Mouse (Mus musculus) heart, embryonic 11.5 days (tissue): ENCODE data around the gene Casp7. TPM values are rescaled to one million over a fixed set of nuclear protein-coding genes. Genes with fewer than 3 reads are reported as not detected.

Experiments used
- ATAC-seq: fragments of 200-750 bp; cut with Nextera tagmentation; replicated peaks from 2 replicates; pipeline ENCODE4 v1.8.0; 2017; ENCODE audit warnings: moderate library complexity; ENCODE audit not compliant: insufficient number of reproducible peaks, low FRiP score, low TSS enrichment
- H3K27ac ChIP-seq: fragments of 300-500 bp; sonication (generic); 2 replicates; pipeline ENCODE4 v1.5.1; 2014; ENCODE audit warnings: mild to moderate bottlenecking, low read depth, low read length
- H3K27me3 ChIP-seq: fragments of 300-500 bp; sonication (generic); 2 replicates; pipeline ENCODE4 v1.6.1; 2014; ENCODE audit warnings: mild to moderate bottlenecking, low read length, mixed read lengths; ENCODE audit not compliant: control insufficient read depth, insufficient read depth
- H3K36me3 ChIP-seq: fragments of 300-500 bp; sonication (generic); 2 replicates; pipeline ENCODE4 v1.6.1; 2014; ENCODE audit warnings: mild to moderate bottlenecking, low read length, moderate library complexity, mixed read lengths; ENCODE audit not compliant: control insufficient read depth, insufficient read depth
- H3K4me1 ChIP-seq: fragments of 300-500 bp; sonication (generic); 2 replicates; pipeline ENCODE4 v1.6.1; 2014; ENCODE audit warnings: low read length; ENCODE audit not compliant: control insufficient read depth, insufficient read depth
- H3K4me2 ChIP-seq: fragments of 300-500 bp; sonication (generic); 2 replicates; pipeline ENCODE4 v1.6.1; 2014; ENCODE audit warnings: mild to moderate bottlenecking, moderate library complexity
- H3K4me3 ChIP-seq: fragments of 300-500 bp; sonication (generic); 2 replicates; pipeline ENCODE4 v1.5.1; 2014; ENCODE audit warnings: low read depth, low read length
- H3K9ac ChIP-seq: fragments of 300-500 bp; sonication (generic); 2 replicates; pipeline ENCODE4 v1.6.1; 2014; ENCODE audit warnings: mild to moderate bottlenecking, low read depth, low read length, moderate library complexity
- H3K9me3 ChIP-seq: fragments of 300-500 bp; sonication (generic); replicated peaks from 2 replicates; pipeline ENCODE4 v1.6.1; 2016; ENCODE audit warnings: low read length; ENCODE audit not compliant: control insufficient read depth
- WGBS: fragments of 180-500 bp; shearing (Covaris S2); extraction: QIAGEN DNeasy Blood & Tissue Kit; methylation state at CpG from one replicate; pipeline ENCODE4 v1.1.7; 2014; ENCODE audit not compliant: insufficient replicate concordance; 5-methylcytosine and 5-hydroxymethylcytosine counted together
- polyA plus RNA-seq: library from polyadenylated mRNA; unstranded; fragments of >200 nt; fragmentation: Nextera tagmentation; extraction: Ambion mirVana; gene quantifications from 2 replicates; pipeline ENCODE4 v1.2.1, GENCODE M21; 2014

Casp7 gene
- polyA plus RNA-seq, 1 experiment from 2014 or later: 27.3 TPM

- Histone ChIP-seq H3K9ac (no peak overlapping the region), H3K4me3 (no peak overlapping the region), H3K4me1 (peaks cover 4% of the 10 kb centered on the region; the same call in 1 of the 2 replicates), H3K27ac (no peak overlapping the region), H3K27me3 (no peaks in the 10 kb centered on the region), H3K9me3 (no peaks in the 10 kb centered on the region), H3K4me2 (no peak overlapping the region), H3K36me3 (no peaks in the 10 kb centered on the region)
- WGBS: 77% methylated on average over 10 of the region's 10 CpGs
- ATAC-seq: no peak
Measured at GRCm38 (mm10) chr19:56471934-56472333, 75.0 kb downstream of the Casp7 start.

GRCm38 (mm10) chr19:56474869-56475550 lies 78.1 kb downstream of the Casp7 start:
- peaks cover 4% of the 10 kb centered on the region; the same call in 1 of the 2 replicates for H3K4me1 ChIP-seq
- peak overlapping the region; percentile 54 for H3K4me2 ChIP-seq
- no peak overlapping the region for H3K27ac ChIP-seq
- no peak overlapping the region for H3K4me3 ChIP-seq
- WGBS: 43% methylated on average over 19 of the region's 19 CpGs
- no peak overlapping the region for H3K9ac ChIP-seq
- no peaks in the 10 kb centered on the region for H3K27me3 ChIP-seq
- no peak for ATAC-seq
- no peaks in the 10 kb centered on the region for H3K36me3 ChIP-seq
- no peaks in the 10 kb centered on the region for H3K9me3 ChIP-seq

- no peak overlapping the region for H3K27ac ChIP-seq
- 61% methylated on average over 2 of the region's 2 CpGs for WGBS
Measured at GRCm38 (mm10) chr19:56476546-56476945, 79.6 kb downstream of the Casp7 start.

GRCm38 (mm10) chr19:56477253-56477652 lies 80.3 kb downstream of the Casp7 start:
- no peaks in the 10 kb centered on the region for H3K36me3 ChIP-seq
- H3K4me1 ChIP-seq: peaks cover 4% of the 10 kb centered on the region; the same call in 1 of the 2 replicates
- no peak overlapping the region for H3K4me2 ChIP-seq
- H3K4me3 ChIP-seq: no peak overlapping the region
- no peaks in the 10 kb centered on the region for H3K9me3 ChIP-seq
- H3K27me3 ChIP-seq: no peaks in the 10 kb centered on the region
- no peak for ATAC-seq
- H3K27ac ChIP-seq: no peak overlapping the region
- no peak overlapping the region for H3K9ac ChIP-seq
- WGBS: 74% methylated on average over 5 of the region's 5 CpGs

More at GRCm38 (mm10) chr19:56476546-56476945, 79.6 kb downstream of the Casp7 start:
- no peak for ATAC-seq
- no peaks in the 10 kb centered on the region for H3K27me3 ChIP-seq
- no peaks in the 10 kb centered on the region for H3K9me3 ChIP-seq
- H3K9ac ChIP-seq: no peak overlapping the region
- H3K4me1 ChIP-seq: peaks cover 4% of the 10 kb centered on the region; the same call in 1 of the 2 replicates
- H3K4me3 ChIP-seq: no peak overlapping the region
- no peaks in the 10 kb centered on the region for H3K36me3 ChIP-seq
- H3K4me2 ChIP-seq: no peak overlapping the region

GRCm38 (mm10) chr19:56477832-56478231 lies 80.9 kb downstream of the Casp7 start:
- Histone ChIP-seq H3K36me3 (no peaks in the 10 kb centered on the region), H3K27me3 (no peaks in the 10 kb centered on the region), H3K9me3 (no peaks in the 10 kb centered on the region), H3K4me2 (no peak overlapping the region), H3K27ac (no peak overlapping the region), H3K4me1 (peaks cover 4% of the 10 kb centered on the region; the same call in 1 of the 2 replicates), H3K9ac (no peak overlapping the region), H3K4me3 (no peak overlapping the region)
- no peak for ATAC-seq
- WGBS: 68% methylated on average over 3 of the region's 3 CpGs

GRCm38 (mm10) chr19:56484630-56485375 lies 87.9 kb downstream of the Casp7 start:
- no peak overlapping the region for H3K4me2 ChIP-seq
- ATAC-seq: no peak
- H3K4me3 ChIP-seq: no peak overlapping the region
- no peaks in the 10 kb centered on the region for H3K27me3 ChIP-seq
- H3K9ac ChIP-seq: no peak overlapping the region
- H3K27ac ChIP-seq: no peak overlapping the region
- H3K9me3 ChIP-seq: no peaks in the 10 kb centered on the region
- H3K4me1 ChIP-seq: peaks cover 9% of the 10 kb centered on the region
- WGBS: 67% methylated on average over 13 of the region's 13 CpGs
- no peaks in the 10 kb centered on the region for H3K36me3 ChIP-seq

- Histone ChIP-seq H3K36me3 (no peaks in the 10 kb centered on the region), H3K27ac (no peak overlapping the region), H3K9ac (no peak overlapping the region), H3K4me3 (no peak overlapping the region), H3K4me1 (peaks cover 9% of the 10 kb centered on the region), H3K9me3 (no peaks in the 10 kb centered on the region), H3K4me2 (no peak overlapping the region), H3K27me3 (no peaks in the 10 kb centered on the region)
- WGBS: 63% methylated on average over 13 of the region's 13 CpGs
- ATAC-seq: no peak
Measured at GRCm38 (mm10) chr19:56485376-56486271, 88.7 kb downstream of the Casp7 start.

- H3K27ac ChIP-seq: no peak overlapping the region
- no peaks in the 10 kb centered on the region for H3K27me3 ChIP-seq
- no peak for ATAC-seq
- no peak overlapping the region for H3K4me2 ChIP-seq
- H3K4me1 ChIP-seq: peaks cover 9% of the 10 kb centered on the region
- H3K9me3 ChIP-seq: no peaks in the 10 kb centered on the region
- no peak overlapping the region for H3K9ac ChIP-seq
- no peak overlapping the region for H3K4me3 ChIP-seq
- 70% methylated on average over 7 of the region's 7 CpGs for WGBS
- H3K36me3 ChIP-seq: no peaks in the 10 kb centered on the region
Measured at GRCm38 (mm10) chr19:56486926-56487325, 90.0 kb downstream of the Casp7 start.
